Mouse (Mus musculus): ENCODE measurements at regions not wholly inside any gene's neighbourhood (a gene's known extent, or its start where the extent isn't known, plus 50 kb on each side); places are given as distances from the start of the nearest gene placed in this dataset.

DNA sequence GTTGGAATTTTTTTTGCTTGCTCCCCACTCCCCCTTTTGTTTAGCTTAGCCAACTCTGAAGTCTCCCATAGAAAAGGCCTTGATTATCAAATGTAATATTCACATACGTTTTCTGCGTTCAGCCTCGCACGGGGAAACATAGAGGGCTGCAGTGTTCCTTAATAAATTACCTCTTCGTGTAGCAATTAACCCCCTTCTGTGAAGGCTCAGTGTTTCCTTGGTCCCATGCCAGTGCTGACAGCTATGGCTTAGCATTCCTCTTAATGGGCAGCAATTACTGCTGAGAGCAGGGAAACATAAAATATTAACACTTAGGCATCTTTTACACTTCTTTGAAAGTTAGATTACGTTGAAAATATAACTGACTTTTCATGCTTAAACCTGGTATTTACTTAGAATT lies 282.9 kb downstream of the Lyplal1 start:
- intact Hi-C loops (cut with DNase I) = no loop called here
- no peak overlapping the region for H3K27ac ChIP-seq
- DNase-seq = no peak
- no peak overlapping the region for H3K4me3 ChIP-seq
- TF ChIP-seq CTCF (IDR thresholded peaks at IDR 0.05) = no peak

DNA sequence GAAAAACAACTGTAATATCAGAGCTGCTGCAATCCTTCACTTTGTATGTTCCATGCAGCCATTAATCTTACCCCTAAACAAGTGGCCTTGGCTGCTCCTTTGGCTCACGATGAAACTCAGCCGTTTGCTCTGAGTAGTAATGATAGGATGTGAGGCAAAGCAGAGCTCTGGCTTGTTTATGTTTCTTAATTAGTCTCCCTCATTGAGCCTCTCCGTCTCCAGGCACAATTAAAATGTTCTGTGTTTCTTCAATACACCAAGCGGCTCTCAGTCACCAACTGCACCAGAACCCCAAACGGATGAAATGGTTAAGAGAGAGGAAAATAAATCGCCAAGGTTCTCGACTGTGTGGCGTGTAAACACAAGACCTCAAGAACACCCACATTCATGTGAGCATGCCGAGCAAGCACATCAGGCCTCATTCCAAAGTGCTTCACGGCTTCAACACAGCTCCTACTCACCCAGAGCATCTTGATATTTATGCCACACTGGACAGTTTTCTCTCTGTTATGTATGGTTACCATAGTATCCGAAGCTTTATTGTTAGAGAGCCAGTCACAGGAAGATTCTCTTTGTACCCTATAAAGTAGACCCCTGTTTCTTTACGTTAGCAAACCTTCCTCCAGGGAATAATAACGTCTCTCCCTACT lies 280.4 kb downstream of the Lyplal1 start:
- no peak overlapping the region for H3K27ac ChIP-seq
- DNase-seq = no peak
- intact Hi-C loops (cut with DNase I) = no loop called here

DNA sequence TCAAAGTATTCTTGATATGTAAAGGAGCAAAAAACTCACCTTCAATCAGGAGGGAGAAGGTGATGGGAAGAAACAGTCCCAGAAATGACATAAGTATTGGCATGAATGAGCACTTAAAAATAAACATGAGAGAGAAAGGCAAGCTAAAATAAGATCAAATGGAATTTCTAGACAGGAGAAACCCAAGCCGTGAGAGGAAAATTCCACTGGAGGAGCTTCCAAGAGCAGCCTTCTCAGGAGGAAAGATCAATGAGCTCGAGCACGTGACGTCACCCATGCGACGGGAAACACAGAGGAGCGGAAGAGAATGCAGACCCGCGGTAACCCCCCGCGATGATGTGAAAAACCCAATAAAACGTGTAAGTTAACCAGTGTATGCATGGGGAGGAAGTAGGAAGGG lies 274.6 kb downstream of the Lyplal1 start:
- H3K27ac ChIP-seq = peak overlapping the region; percentile 46
- no peak for TF ChIP-seq CTCF (IDR thresholded peaks at IDR 0.05)
- intact Hi-C loops (cut with DNase I) = no loop called here
- H3K4me3 ChIP-seq = peak overlapping the region; percentile 59
- DNase-seq = peak; percentile 56

More for the DNA sequence above, 280.4 kb downstream of the Lyplal1 start:
- no peak overlapping the region for H3K4me3 ChIP-seq
- no peak for TF ChIP-seq CTCF (IDR thresholded peaks at IDR 0.05)

DNA sequence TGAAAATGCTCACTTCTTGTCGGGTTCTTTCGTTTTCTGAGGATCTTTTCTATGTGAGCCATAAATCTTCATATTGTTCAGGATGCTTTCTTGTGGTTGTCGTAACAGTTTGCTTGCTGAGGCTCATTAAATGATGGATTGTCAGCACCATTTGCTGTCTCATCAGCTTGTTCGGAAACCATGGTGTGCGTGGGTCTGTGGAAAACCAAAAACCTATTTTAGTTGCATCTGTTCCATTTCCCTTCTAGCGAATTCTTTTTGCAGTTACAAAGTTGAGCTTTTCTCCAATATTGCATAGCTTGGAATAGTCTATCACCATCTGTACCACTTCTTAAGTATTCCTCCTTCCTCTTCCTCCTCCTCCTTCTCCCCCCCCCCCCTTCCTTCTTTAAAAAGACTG lies 269.9 kb downstream of the Lyplal1 start:
- DNase-seq = no peak
- intact Hi-C loops (cut with DNase I) = no loop called here
- no peak for TF ChIP-seq CTCF (IDR thresholded peaks at IDR 0.05)
- Histone ChIP-seq H3K4me3 (no peak overlapping the region), H3K27ac (no peak overlapping the region)

DNA sequence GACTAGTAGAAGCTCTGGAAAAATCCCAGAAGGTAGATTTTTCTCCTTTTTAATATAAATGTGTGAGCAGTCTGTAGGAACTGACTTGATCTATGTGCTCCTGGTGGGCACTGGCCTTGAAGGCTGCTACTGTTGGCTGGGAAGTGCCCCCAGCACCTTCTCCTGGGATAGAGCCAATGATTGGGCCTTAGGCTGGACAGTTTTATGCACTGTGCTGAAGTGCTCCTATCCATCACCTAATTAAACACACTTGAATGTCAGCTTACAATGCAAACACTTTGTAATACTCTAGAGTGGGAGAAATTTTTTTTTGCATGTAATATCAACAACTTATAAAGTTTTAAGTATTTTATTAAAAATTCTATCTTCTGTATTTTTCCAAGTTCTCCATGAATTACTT lies 266.5 kb downstream of the Lyplal1 start:
- no peak overlapping the region for H3K27ac ChIP-seq
- no peak for DNase-seq
- TF ChIP-seq CTCF (IDR thresholded peaks at IDR 0.05) = no peak
- H3K4me3 ChIP-seq = no peak overlapping the region
- intact Hi-C loops (cut with DNase I) = no loop called here

DNA sequence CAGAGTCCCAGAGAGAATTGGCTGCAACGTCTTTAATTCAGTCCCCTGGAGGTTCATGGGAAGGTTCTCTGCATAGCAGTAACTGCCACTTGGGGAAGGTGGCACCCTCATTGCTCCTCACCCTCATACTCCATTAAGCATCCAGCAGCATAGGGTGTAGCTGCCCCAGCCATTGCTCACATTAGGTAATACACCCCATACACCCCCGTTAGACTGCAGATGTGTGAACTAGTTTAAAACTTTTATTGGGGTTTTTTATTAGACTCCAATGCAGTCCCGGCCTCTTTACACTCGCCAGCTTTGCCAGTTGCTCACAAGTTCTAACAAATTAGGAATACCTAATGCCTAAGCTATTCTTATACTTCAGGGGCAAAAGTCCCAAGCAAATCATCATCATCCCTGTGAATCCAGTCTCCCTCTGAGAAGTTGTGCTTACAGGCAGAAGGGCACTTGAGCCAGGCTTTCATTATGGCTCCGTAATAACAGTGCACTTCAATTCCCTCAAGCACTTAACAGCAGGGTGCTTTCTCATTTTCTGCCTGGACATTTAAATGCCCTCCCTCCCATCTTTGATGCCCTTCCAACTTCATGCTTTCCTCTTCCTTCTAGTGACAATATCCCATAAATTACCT lies 265.7 kb downstream of the Lyplal1 start:
- TF ChIP-seq CTCF (IDR thresholded peaks at IDR 0.05) = no peak
- Histone ChIP-seq H3K4me3 (no peak overlapping the region), H3K27ac (no peak overlapping the region)
- no peak for DNase-seq
- intact Hi-C loops (cut with DNase I) = no loop called here

DNA sequence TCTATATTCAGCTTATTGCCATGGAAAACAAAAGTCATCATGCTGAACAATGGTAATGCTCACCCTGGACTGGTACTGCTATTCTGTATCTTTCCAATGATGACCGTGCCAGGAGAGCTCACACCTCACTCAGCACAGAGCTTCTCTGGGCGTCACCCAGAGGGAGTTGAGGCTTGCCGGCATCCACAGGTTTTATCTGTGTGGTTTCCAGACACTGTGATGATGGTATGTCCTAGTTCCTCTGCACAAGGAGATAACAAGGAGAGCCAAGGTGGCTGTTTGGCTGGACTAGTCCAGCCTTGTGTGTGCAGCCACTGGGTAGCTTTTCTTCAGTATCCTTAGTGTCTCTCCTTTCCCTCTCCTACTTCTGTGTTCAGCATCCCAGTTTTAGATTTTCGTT lies 255.4 kb downstream of the Lyplal1 start:
- no peak for TF ChIP-seq CTCF (IDR thresholded peaks at IDR 0.05)
- H3K4me3 ChIP-seq = no peak overlapping the region
- H3K27ac ChIP-seq = no peak overlapping the region
- DNase-seq = no peak
- intact Hi-C loops (cut with DNase I) = no loop called here

DNA sequence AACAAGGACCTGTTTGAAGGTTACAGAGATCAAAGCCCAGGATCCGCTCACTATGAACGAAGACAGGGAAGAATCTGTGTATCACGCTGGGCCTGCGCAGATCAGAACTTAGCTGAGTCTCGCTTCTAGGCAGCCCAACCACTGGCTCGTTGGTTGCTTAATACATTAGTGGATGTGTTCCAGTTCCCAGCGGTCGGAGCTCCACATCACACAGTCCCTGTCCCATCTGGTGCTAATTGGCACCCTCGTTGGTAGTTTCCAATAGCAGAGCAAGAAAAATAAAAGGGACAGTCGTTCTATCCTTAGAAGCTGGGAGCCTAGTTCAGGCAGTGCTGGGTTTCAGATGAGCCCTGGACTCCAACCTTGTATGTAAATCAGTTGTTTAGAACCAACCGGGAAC lies 251.2 kb downstream of the Lyplal1 start:
- peak overlapping the region; percentile 54; the same call in 1 of the 2 replicates for H3K27ac ChIP-seq
- DNase-seq = peak; percentile 64
- intact Hi-C loops (cut with DNase I) = no loop called here
- TF ChIP-seq CTCF (IDR thresholded peaks at IDR 0.05) = no peak
- H3K4me3 ChIP-seq = no peak overlapping the region

DNA sequence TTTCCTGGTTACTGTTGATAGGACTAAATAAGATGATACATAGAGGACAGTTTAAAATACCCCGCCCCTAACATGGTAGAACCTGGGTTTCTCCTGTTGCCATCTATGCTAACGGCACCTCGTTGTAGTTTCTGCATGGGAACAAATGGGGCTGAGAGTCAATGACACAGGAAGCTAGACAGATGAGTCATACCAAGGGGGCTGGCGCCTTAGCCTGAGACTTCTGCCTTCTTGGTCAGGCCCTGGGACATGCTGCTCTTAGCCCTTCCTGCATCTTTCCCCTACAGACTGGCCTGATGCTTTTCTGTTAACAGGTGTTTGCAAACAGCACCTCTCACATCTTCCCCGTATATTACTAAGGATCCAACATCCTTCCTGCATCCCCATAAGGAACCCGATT lies 250.5 kb downstream of the Lyplal1 start:
- DNase-seq = no peak
- Histone ChIP-seq H3K27ac (peak overlapping the region; percentile 54; the same call in 1 of the 2 replicates), H3K4me3 (no peak overlapping the region)
- no peak for TF ChIP-seq CTCF (IDR thresholded peaks at IDR 0.05)
- intact Hi-C loops (cut with DNase I) = no loop called here

DNA sequence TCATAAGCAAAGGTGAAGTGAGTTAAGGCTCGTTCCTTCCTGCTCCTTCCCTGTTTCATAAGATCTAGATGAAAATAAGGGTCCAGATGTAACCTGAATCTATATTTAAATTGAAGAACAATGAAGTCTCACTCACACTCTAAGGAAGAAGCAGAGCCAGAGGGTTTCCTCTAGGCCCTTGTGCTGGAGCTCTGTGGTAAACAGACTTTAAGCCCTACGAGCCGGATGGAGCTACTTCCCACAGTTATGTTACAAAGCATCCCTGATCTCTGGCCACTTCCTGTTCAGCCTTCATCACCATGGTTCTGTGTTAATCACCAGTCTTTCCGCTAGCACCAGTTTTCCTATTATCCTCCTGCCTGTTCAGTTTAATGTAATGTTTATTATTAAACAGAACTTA lies 250.1 kb downstream of the Lyplal1 start:
- intact Hi-C loops (cut with DNase I) = no loop called here
- Histone ChIP-seq H3K27ac (no peak overlapping the region), H3K4me3 (no peak overlapping the region)
- no peak for DNase-seq
- no peak for TF ChIP-seq CTCF (IDR thresholded peaks at IDR 0.05)

DNA sequence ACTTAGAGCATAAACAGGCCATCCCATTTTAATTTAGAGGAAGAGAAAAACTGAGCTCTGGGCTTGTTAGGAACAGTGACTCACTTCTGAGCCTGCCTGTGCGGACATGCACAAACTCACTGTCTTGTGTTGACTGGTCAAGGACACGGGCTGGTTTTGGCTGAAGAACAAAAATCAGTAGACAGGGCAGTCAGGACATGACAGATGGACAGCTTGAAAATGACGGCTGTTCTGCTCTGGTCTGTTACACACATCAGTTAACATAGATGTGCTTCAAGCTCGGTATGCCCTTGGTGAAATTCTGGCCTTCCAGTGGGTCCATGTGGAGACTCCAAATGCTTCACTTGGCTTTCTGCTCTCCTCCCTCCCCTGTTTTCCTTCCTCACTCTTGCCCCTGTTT lies 248.4 kb downstream of the Lyplal1 start:
- Histone ChIP-seq H3K27ac (no peak overlapping the region), H3K4me3 (no peak overlapping the region)
- TF ChIP-seq CTCF (IDR thresholded peaks at IDR 0.05) = no peak
- DNase-seq = no peak
- intact Hi-C loops (cut with DNase I) = no loop called here

DNA sequence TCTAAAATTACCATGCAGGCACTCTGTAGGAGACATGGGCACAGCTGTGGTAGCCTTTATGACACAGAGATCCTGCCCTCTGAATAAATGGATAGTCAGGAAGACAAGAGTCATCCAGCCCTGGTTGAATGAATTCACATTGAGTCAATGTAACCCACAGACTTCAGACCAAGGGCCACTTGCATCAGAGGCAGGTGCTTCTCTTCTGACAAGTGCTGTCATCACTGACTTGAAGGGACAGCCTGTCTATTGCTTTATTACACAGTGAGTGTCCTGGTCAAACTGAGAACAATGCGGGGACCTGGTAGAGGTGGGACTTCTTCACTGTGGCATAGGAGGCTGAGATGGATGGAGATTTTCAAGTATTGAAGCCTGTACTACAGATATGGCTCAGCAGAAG lies 230.1 kb downstream of the Lyplal1 start:
- DNase-seq = no peak
- Histone ChIP-seq H3K4me3 (no peak overlapping the region), H3K27ac (no peak overlapping the region)
- intact Hi-C loops (cut with DNase I) = no loop called here
- no peak for TF ChIP-seq CTCF (IDR thresholded peaks at IDR 0.05)

DNA sequence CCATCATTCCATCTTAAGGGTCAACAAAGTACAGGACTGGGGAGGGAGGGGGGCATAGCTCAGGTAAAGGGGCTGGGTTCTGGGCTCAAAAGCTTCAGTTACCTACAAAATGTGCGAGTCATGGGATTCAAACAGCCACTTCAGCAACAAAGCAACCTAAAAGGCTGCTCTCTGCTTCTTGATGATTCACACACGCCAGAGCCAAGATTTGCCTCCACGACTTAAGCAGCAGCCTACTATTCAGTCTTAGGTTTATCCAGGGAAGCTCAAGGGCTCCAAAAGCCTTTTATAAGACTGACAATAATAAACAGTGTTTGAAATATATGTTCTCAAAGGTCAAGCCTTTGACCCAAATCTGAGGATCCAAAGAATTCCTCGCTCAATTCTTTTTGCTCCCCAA lies 225.3 kb downstream of the Lyplal1 start:
- DNase-seq = no peak
- H3K4me3 ChIP-seq = no peak overlapping the region
- TF ChIP-seq CTCF (IDR thresholded peaks at IDR 0.05) = no peak
- H3K27ac ChIP-seq = no peak overlapping the region
- intact Hi-C loops (cut with DNase I) = no loop called here

DNA sequence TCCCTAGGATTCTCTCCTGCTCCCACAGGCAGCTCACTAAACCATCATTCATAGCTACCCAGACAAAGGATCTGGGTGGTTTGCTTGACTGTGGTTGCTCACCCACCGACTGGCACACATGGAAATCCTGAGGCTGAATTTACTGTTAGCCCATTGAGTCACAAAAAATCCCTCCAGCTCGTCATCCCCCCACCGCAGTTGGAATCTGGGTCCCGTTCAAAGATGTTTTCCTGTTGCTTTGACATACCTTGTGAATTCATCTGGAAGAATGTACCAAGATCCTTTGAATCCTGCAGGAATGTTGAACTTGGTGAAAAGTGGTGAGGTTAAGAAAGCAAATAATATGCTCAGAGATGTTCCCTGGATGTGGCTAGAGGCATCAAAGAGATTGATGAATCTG lies 223.7 kb downstream of the Lyplal1 start:
- DNase-seq = no peak
- Histone ChIP-seq H3K4me3 (no peak overlapping the region), H3K27ac (no peak overlapping the region)
- no peak for TF ChIP-seq CTCF (IDR thresholded peaks at IDR 0.05)
- intact Hi-C loops (cut with DNase I) = no loop called here

Data from gastrocnemius, adult 2 months (tissue).